Mouse (Mus musculus) liver, embryonic 14 days (tissue): ENCODE data around the gene Olfr1463. TPM values are rescaled to one million over a fixed set of nuclear protein-coding genes. Genes with fewer than 3 reads are reported as not detected.

ENCODE experiments used
- polyA plus RNA-seq: library from polyadenylated mRNA; depleted of rRNA; stranded (reverse); fragments of >200 nt; gene quantifications from 2 replicates; pipeline ENCODE4 v1.2.3, GENCODE M21; 2012; rRNA removed

Gene Olfr1463
- not detected in 2 replicates for polyA plus RNA-seq

DNA sequence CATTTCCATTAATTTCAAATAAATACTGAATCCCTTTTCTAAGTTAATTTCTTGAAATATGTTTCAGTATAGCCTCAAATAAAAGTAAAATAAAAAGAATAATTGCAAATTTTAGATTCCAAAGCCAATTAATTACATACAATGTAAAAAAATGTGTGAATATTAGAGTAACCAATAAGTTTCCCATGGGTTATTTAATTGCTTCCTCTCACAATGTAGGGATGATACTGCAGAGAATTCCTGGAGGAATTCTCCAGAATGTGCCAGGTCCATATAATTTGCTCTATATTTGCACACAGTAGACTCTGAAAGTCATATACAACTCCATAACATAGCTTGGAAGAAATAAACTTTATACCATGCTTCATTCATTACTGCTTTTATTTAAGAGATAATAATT lies at the start of gene Olfr1463:
Gene Olfr1463, plus strand, starts transcription at position 301 of the 400 bp plus-strand sequence.

DNA sequence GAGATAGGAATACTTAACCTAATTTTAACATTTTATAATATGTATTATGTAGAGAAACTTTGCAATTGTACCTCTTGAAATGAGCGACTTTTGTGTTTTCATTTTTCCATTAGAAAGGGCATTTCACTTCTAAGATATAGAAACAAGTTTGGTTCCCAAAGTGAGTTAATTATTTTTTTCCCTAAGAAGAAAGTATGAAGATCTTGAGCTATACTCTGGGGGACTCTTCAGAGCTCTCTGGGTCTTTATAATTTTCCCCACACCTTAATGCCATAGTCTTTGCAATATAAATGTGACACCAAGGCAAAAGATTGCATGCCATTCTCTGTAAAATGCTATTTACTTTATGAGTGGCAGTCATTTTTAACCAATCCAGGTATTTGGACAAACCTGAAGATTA lies 45.7 kb upstream of the Olfr1463 start, which contains the start of gene Olfr1462:
Gene Olfr1462, plus strand, starts transcription at position 301 of the 400 bp plus-strand sequence.

Other genes with a start within 250 kb of the Olfr1463 start
- not detected in 2 replicates for gene Olfr1451, start 236.3 kb upstream of the Olfr1463 start, polyA plus RNA-seq
- gene Olfr1453, start 203.0 kb upstream of the Olfr1463 start, polyA plus RNA-seq: not detected in 2 replicates
- not detected in 2 replicates for gene Olfr1454, start 170.7 kb upstream of the Olfr1463 start, polyA plus RNA-seq
- not detected in 2 replicates for gene Olfr1457, start 133.4 kb upstream of the Olfr1463 start, polyA plus RNA-seq
- gene Olfr1458, start 124.6 kb upstream of the Olfr1463 start, polyA plus RNA-seq: not detected in 2 replicates
- not detected in 2 replicates for gene Olfr1459, start 81.8 kb upstream of the Olfr1463 start, polyA plus RNA-seq
- gene Olfr1461, start 68.3 kb upstream of the Olfr1463 start, polyA plus RNA-seq: not detected in 2 replicates
- not detected in 2 replicates for gene Olfr1462, start 45.6 kb upstream of the Olfr1463 start, polyA plus RNA-seq
- gene Olfr1465, start 84.2 kb downstream of the Olfr1463 start, polyA plus RNA-seq: not detected in 2 replicates
- gene Olfr1466, start 107.5 kb downstream of the Olfr1463 start, polyA plus RNA-seq: not detected in 2 replicates
- gene Olfr1467, start 130.9 kb downstream of the Olfr1463 start, polyA plus RNA-seq: not detected in 2 replicates
- gene Olfr1469, start 176.5 kb downstream of the Olfr1463 start, polyA plus RNA-seq: not detected in 2 replicates
- gene Olfr1471, start 212.1 kb downstream of the Olfr1463 start, polyA plus RNA-seq: not detected in 2 replicates
- not detected in 2 replicates for gene Olfr1472, start 224.8 kb downstream of the Olfr1463 start, polyA plus RNA-seq
- not detected in 2 replicates for gene Olfr1474, start 238.2 kb downstream of the Olfr1463 start, polyA plus RNA-seq
- not detected in 2 replicates for gene Olfr1475, start 248.9 kb downstream of the Olfr1463 start, polyA plus RNA-seq